Mouse (Mus musculus) heart, embryonic 12.5 days (tissue): ENCODE measurements around the gene Ttc28. TPM values are rescaled to one million over a fixed set of nuclear protein-coding genes. Genes with fewer than 3 reads are reported as not detected.
"Not testable (repeated sequence)": the region's sequence is repeated elsewhere in the genome, so short reads cannot be mapped to it uniquely, and the experiment has no call there.

ENCODE experiments used
- ATAC-seq: fragments of 200-750 bp; cut with Nextera tagmentation; 2 replicates; pipeline ENCODE4 v1.8.0; 2017; ENCODE audit warnings: moderate TSS enrichment, moderate library complexity; ENCODE audit not compliant: insufficient number of reproducible peaks, low FRiP score
- H3K27ac ChIP-seq: fragments of 300-500 bp; sonication (generic); 2 replicates; pipeline ENCODE4 v1.5.1; 2016; ENCODE audit warnings: mild to moderate bottlenecking, moderate library complexity; ENCODE audit not compliant: poor library complexity, severe bottlenecking
- H3K27me3 ChIP-seq: fragments of 300-500 bp; sonication (generic); replicated peaks from 2 replicates; pipeline ENCODE4 v1.6.1; 2016; ENCODE audit warnings: mild to moderate bottlenecking, moderate library complexity
- H3K36me3 ChIP-seq: fragments of 300-500 bp; sonication (generic); 2 replicates; pipeline ENCODE4 v1.6.1; 2016; ENCODE audit warnings: mild to moderate bottlenecking, moderate library complexity
- H3K4me1 ChIP-seq: fragments of 300-500 bp; sonication (generic); replicated peaks from 2 replicates; pipeline ENCODE4 v1.6.1; 2016; ENCODE audit warnings: mild to moderate bottlenecking
- H3K4me2 ChIP-seq: fragments of 300-500 bp; sonication (generic); 2 replicates; pipeline ENCODE4 v1.6.1; 2016; ENCODE audit warnings: mild to moderate bottlenecking, moderate library complexity
- H3K4me3 ChIP-seq: fragments of 300-500 bp; sonication (generic); 2 replicates; pipeline ENCODE4 v1.5.1; 2016; ENCODE audit warnings: mild to moderate bottlenecking
- H3K9ac ChIP-seq: fragments of 300-500 bp; sonication (generic); 2 replicates; pipeline ENCODE4 v1.6.1; 2016; ENCODE audit warnings: mild to moderate bottlenecking, moderate library complexity
- H3K9me3 ChIP-seq: fragments of 300-500 bp; sonication (generic); replicated peaks from 2 replicates; pipeline ENCODE4 v1.6.1; 2016; ENCODE audit warnings: mild to moderate bottlenecking, moderate library complexity
- WGBS: fragments of 180-500 bp; shearing (Covaris S2); methylation state at CpG from one replicate; pipeline ENCODE4 v1.1.7; 2016; 5-methylcytosine and 5-hydroxymethylcytosine counted together
- polyA plus RNA-seq: library from polyadenylated mRNA; unstranded; fragments of >200 nt; fragmentation: Nextera tagmentation; extraction: Ambion mirVana; gene quantifications from 2 replicates; pipeline ENCODE4 v1.2.1, GENCODE M21; 2016

Ttc28 gene
- polyA plus RNA-seq, 1 experiment from 2014 or later = 10.3 TPM

DNA sequence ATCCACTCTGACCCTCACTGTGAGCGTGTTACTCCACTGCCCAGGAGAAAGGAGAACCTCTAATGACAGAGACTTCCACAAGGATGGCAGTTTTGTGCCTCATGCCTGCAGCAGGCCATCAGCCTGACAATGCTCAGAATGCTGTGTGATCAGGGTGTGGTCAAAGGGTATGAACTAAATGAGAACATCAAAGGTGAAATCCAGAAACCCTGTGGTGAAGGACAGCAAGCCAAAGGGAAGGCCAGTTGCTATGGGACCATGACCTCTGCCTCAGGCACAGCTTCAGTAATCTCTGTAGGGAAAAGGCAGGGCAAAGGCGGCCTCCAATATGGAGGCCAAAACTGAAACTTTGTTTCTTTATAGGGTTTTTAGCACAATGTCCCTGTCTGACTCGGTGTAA lies 372.5 kb downstream of the Ttc28 start:
- H3K27me3 ChIP-seq = peaks cover 6% of the 10 kb centered on the region; the same call in 1 of the 2 replicates
- H3K9me3 ChIP-seq = no peaks in the 10 kb centered on the region
- WGBS = 81% methylated on average over 3 of the region's 3 CpGs
- no peak overlapping the region for H3K27ac ChIP-seq
- H3K4me3 ChIP-seq = no peak overlapping the region
- no peak overlapping the region for H3K4me2 ChIP-seq
- H3K36me3 ChIP-seq = no peaks in the 10 kb centered on the region
- ATAC-seq = no peak
- no peak overlapping the region for H3K9ac ChIP-seq
- peaks cover 20% of the 10 kb centered on the region for H3K4me1 ChIP-seq

DNA sequence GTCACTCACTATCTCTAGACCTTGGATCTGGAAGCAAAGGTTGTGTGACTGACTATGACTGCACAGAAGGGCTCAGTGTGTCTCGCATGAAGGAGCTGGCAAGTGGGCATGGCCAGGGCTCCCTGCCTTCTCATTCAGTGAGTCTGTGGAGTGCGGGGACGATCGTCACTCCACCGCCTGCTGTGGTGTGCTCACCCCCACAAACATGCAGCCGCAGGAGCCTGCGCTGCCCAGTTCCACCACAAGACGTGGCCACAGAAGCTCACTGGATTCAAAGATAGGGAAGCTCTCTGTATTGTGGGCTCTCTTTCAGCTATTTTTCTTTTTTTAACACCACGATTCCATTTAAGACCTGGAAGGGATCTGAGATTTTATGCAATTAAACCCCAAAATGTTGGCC lies 374.8 kb downstream of the Ttc28 start:
- 70% methylated on average over 9 of the region's 9 CpGs for WGBS
- 0 out of 2 replicates have a peak, but pooled peaks cover 8% of the 10 kb centered on the region for H3K4me1 ChIP-seq
- peaks cover 22% of the 10 kb centered on the region for H3K27me3 ChIP-seq
- H3K4me3 ChIP-seq = no peak overlapping the region
- no peaks in the 10 kb centered on the region for H3K9me3 ChIP-seq
- H3K9ac ChIP-seq = no peak overlapping the region
- no peak overlapping the region for H3K27ac ChIP-seq
- H3K4me2 ChIP-seq = no peak overlapping the region
- ATAC-seq = no peak
- no peaks in the 10 kb centered on the region for H3K36me3 ChIP-seq

DNA sequence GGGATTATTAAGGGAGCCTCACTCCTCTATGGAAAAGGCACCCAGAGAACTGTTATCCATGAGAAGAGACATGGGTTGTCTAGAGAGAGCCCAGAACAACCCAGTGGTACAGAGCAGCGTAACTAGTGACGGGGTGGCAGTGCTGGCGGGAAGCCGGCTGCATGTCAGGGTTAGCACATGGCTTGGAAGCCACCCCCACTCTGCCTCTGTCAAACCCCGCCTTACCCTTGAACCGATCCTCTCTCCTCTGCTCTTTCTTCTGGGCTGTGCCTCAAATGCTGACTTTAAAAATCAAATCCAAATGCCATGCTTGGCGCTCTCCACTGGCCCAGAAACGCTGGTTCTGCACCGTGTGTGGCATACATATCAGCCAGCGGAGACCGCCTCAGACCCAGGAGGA lies 375.2 kb downstream of the Ttc28 start:
- Histone ChIP-seq H3K4me2 (no peak overlapping the region), H3K36me3 (no peaks in the 10 kb centered on the region), H3K9ac (no peak overlapping the region), H3K9me3 (no peaks in the 10 kb centered on the region), H3K4me3 (no peak overlapping the region), H3K27ac (no peak overlapping the region), H3K27me3 (peaks cover 22% of the 10 kb centered on the region), H3K4me1 (0 out of 2 replicates have a peak, but pooled peaks cover 8% of the 10 kb centered on the region)
- no peak for ATAC-seq
- 82% methylated on average over 11 of the region's 11 CpGs for WGBS

DNA sequence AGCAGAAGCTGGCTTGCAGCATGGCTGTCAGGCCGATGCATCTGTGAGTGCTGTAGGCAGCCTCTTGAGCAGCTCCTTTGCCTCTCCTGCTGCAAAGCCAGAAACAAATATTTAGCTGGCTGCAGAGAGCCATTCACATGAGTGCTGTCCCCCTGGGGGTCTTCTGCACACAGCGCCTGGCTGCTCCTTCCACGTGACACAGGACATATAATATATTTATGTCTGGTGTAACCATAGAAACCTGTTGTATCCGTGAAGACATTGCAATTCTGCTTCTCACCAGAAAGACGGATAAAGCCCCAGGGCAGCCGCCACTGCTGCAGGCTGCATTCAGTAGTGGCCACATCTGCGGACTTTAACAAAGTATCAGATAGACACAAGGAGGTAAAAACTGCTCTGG lies 376.6 kb downstream of the Ttc28 start:
- Histone ChIP-seq H3K4me1 (peaks cover 11% of the 10 kb centered on the region), H3K27me3 (peaks cover 22% of the 10 kb centered on the region), H3K9me3 (no peaks in the 10 kb centered on the region), H3K4me3 (no peak overlapping the region), H3K27ac (no peak overlapping the region), H3K9ac (no peak overlapping the region), H3K36me3 (no peaks in the 10 kb centered on the region), H3K4me2 (no peak overlapping the region)
- WGBS = 64% methylated on average over 7 of the region's 7 CpGs
- no peak for ATAC-seq

DNA sequence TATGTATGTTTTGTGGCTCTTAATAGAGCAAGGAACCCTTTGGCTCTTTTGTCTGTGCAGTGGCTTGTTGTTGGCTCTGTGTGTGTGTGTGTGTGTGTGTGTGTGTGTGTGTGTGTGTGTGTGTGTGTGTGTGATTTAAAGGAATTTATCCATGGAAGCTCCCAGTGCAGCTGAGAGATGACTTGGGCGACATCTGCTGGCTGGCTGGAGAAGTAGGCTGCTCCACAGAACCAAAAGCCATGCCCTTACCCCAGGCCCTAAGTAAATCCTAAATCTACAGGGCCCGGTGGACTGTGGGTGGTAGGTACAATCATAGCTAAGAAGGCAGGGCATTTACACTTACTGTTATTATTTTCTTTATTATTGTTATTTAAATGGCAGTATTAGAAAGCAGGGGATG lies 377.5 kb downstream of the Ttc28 start:
- 13% methylated on average over 2 of the region's 2 CpGs for WGBS
- H3K9me3 ChIP-seq = no peaks in the 10 kb centered on the region
- no peaks in the 10 kb centered on the region for H3K36me3 ChIP-seq
- no peak overlapping the region for H3K4me2 ChIP-seq
- no peak overlapping the region for H3K27ac ChIP-seq
- H3K4me1 ChIP-seq = peaks cover 20% of the 10 kb centered on the region
- no peak overlapping the region for H3K4me3 ChIP-seq
- ATAC-seq = no peak
- H3K27me3 ChIP-seq = peaks cover 22% of the 10 kb centered on the region
- no peak overlapping the region for H3K9ac ChIP-seq

DNA sequence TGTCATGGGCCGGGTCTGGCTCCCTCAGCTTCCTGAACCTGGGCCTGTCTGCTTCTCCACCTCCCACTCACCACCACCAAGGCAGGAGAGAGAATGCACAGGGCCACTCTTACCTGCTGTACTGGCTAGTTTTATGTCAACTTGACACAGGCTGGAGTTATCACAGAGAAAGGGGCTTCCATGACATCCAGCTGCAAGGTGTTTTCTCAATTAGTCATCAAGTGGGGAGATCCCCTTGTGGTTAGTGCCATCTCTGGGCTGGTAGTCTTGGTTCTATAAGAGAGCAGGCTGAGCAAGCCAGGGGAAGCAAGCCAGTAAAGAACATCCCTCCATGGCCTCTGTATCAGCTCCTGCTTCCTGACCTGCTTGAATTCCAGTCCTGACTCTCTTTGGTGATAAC lies 381.6 kb downstream of the Ttc28 start:
- H3K4me3 ChIP-seq, H3K9me3 ChIP-seq, H3K36me3 ChIP-seq, H3K4me2 ChIP-seq, H3K9ac ChIP-seq, ATAC-seq: not testable (repeated sequence)
- 62% methylated on average over 1 of the region's 1 CpGs for WGBS
- Histone ChIP-seq H3K27ac (peak overlapping the region; percentile 84; the same call in 1 of the 2 replicates), H3K4me1 (peaks cover 44% of the 10 kb centered on the region), H3K27me3 (peaks cover 16% of the 10 kb centered on the region)

DNA sequence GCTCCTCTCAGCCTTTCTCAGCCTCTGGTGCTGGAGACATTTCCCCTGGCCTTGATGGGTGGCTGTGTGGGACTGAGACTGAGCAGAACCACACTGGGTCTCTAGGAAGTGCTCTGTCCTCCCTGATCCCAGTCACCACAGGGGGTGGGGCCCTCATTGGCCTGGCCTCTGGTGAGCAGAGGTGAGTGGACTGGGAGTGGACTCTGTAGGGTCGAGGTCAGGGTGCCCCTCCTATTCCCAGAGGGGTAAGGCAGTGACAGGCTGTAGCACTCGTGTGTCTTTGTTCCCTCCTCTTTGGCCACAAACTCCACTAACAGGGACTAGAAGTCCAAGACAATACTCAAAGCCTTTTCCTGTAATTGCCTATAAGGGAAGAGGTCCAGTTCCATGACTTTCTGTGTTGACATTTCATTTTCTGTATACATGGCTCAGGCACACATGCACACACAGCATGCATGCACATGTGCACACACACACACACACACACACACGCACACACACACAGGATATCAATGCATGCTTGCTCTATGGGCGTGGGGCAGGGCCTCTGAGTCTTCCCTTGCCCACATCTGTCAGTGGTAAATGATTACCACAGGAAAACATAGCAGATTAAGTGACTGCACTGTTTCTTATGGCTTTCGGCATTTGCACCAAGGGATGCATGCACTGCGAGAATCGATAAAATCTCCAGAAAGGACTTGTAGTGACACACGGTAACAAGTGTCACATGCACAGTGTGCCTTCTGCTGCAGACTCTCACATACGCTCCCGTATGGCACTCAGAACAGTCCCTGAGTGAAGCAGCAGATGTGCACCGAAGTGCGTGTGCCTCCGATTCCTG lies 382.4 kb downstream of the Ttc28 start:
- Histone ChIP-seq H3K27ac (peak overlapping the region; percentile 84), H3K4me3 (no peak overlapping the region), H3K36me3 (peaks cover 9% of the 10 kb centered on the region), H3K4me1 (peaks cover 49% of the 10 kb centered on the region), H3K4me2 (peak overlapping the region; percentile 53; the same call in 1 of the 2 replicates), H3K9ac (no peak overlapping the region), H3K27me3 (peaks cover 16% of the 10 kb centered on the region), H3K9me3 (peaks cover 8% of the 10 kb centered on the region)
- ATAC-seq = 0 out of 2 replicates have a peak, but pooled peaks have one; percentile 6
- 59% methylated on average over 13 of the region's 13 CpGs for WGBS

DNA sequence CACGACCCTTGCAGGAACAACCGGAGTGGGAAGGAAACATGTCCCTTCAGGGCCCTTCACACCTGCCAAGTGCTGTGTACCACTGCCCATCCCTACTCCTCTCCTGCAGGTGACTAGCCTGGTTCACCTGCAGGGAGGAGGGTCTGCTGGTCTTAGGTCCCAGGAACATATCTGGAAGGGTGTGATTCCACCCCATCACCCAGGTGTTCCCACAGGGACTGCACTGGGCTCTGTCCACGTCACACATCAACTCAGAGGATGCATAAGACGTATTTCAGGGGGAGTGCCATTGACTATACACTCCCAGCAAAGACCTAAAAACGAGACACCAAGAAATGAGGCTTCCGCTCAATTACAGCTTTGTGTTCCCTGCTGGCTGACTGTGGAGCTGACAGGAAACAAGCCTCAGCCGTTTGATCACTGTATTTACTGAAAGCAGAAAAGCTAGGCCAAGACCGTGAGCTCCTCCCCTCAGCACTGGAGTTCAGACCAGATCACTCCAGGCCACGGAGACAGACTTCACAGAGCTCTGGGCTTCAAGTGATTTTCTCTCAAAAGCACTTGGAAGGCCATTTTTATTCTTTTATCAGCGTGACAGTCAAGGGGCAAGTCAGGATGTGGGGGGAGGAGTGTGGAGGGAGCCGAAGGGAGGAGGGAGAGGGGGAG lies 383.1 kb downstream of the Ttc28 start:
- peak overlapping the region; percentile 84 for H3K27ac ChIP-seq
- ATAC-seq = peak; percentile 57
- peaks cover 13% of the 10 kb centered on the region for H3K27me3 ChIP-seq
- peak overlapping the region; percentile 53 for H3K4me2 ChIP-seq
- 0 out of 2 replicates have a peak overlapping the region, but pooled peaks have one; percentile 55 for H3K9ac ChIP-seq
- peaks cover 9% of the 10 kb centered on the region for H3K36me3 ChIP-seq
- 17% methylated on average over 11 of the region's 11 CpGs for WGBS
- peaks cover 55% of the 10 kb centered on the region for H3K4me1 ChIP-seq
- peaks cover 8% of the 10 kb centered on the region for H3K9me3 ChIP-seq
- no peak overlapping the region for H3K4me3 ChIP-seq

DNA sequence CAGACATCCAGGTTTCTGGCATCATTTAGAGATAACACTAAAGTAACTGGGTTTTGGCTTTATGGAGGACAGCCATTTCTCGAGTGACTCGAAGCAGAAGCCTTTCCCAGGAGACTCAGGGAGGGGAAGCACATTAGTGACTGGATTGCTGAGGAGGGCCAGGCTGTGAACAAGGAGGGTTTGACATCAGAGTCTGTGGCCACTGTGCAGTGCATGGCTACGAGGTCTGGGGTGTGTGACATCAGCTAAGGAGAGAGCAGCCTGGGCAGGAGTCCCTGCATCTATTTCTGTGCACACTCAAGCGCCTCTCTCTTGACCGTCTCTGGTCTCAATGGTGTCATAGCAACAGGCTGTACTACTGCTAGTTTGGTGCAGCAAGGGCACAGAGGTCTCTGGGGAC lies 383.8 kb downstream of the Ttc28 start:
- H3K36me3 ChIP-seq = peaks cover 9% of the 10 kb centered on the region
- H3K27me3 ChIP-seq = peaks cover 6% of the 10 kb centered on the region
- peak overlapping the region; percentile 53 for H3K4me2 ChIP-seq
- peaks cover 55% of the 10 kb centered on the region for H3K4me1 ChIP-seq
- H3K9ac ChIP-seq = peak overlapping the region; percentile 55
- WGBS = 7% methylated on average over 5 of the region's 5 CpGs
- peak overlapping the region; percentile 84 for H3K27ac ChIP-seq
- peaks cover 8% of the 10 kb centered on the region for H3K9me3 ChIP-seq
- ATAC-seq = no peak
- H3K4me3 ChIP-seq = no peak overlapping the region

DNA sequence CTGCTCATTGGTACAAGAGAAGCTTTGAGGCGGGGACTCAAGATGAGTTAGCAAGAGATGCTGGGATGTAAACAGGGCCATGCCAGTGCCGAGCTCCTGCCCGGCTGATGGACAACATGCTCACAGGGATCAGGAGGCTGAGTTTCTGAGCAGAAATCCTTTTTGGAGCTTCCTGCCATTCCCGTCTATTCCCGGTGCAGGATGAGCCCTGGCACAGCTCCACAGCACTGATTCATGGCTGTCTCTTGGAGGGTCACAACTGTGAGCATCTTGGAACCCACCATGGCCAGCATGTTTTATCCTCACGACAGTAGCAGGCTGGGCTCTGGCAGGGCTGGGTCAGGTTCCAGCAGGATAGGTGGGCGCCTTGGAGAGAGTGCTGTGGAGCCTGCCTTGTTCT lies 384.9 kb downstream of the Ttc28 start:
- Histone ChIP-seq H3K4me2 (no peak overlapping the region), H3K4me3 (no peak overlapping the region), H3K27ac (no peak overlapping the region), H3K9ac (no peak overlapping the region), H3K9me3 (peaks cover 8% of the 10 kb centered on the region), H3K4me1 (peaks cover 65% of the 10 kb centered on the region), H3K36me3 (peaks cover 9% of the 10 kb centered on the region), H3K27me3 (peaks cover 6% of the 10 kb centered on the region; the same call in 1 of the 2 replicates)
- no peak for ATAC-seq
- 76% methylated on average over 7 of the region's 7 CpGs for WGBS

DNA sequence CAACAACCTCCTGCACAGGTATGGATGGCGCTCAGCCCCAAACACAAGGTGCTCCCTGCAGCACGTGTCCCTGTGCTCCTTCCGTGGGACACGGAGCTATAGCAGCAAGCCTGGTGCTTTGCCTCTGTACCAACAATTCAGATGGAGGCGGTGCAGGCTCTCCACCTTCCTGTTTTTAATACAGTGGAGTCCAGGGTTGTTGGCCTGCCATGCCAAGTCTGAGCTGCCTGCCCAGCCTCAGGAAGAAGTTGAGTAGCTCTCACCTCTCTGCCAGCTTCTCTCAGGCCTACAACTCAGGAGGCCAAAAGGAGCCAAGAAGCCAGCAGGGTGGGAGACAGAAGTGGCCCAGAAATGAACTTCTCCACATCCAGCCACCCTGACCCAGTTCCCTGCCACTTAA lies 387.1 kb downstream of the Ttc28 start:
- ATAC-seq = no peak
- H3K27ac ChIP-seq = peak overlapping the region; percentile 55; the same call in 1 of the 2 replicates
- peaks cover 58% of the 10 kb centered on the region for H3K4me1 ChIP-seq

More for the DNA sequence above, 387.1 kb downstream of the Ttc28 start:
- no peak overlapping the region for H3K4me3 ChIP-seq
- 87% methylated on average over 5 of the region's 5 CpGs for WGBS
- no peak overlapping the region for H3K4me2 ChIP-seq
- H3K27me3 ChIP-seq = peaks cover 6% of the 10 kb centered on the region; the same call in 1 of the 2 replicates
- no peak overlapping the region for H3K9ac ChIP-seq
- peaks cover 8% of the 10 kb centered on the region for H3K9me3 ChIP-seq
- H3K36me3 ChIP-seq = peaks cover 16% of the 10 kb centered on the region
